Mouse (Mus musculus) embryonic fibroblast, embryonic 13.5 days (primary cell): ENCODE results near the gene Slc25a1.

ENCODE experiments used
- CTCF ChIP-seq: IDR thresholded peaks from 2 replicates; pipeline ENCODE4 v1.5.1; 2011; ENCODE audit warnings: mild to moderate bottlenecking, control low read depth, low read length, moderate library complexity, borderline replicate concordance; ENCODE audit not compliant: insufficient read depth
- POLR2A ChIP-seq: IDR thresholded peaks from 2 replicates; pipeline ENCODE4 v1.6.1; 2011; ENCODE audit warnings: low read depth, mild to moderate bottlenecking, control low read depth, low read length, moderate library complexity

DNA sequence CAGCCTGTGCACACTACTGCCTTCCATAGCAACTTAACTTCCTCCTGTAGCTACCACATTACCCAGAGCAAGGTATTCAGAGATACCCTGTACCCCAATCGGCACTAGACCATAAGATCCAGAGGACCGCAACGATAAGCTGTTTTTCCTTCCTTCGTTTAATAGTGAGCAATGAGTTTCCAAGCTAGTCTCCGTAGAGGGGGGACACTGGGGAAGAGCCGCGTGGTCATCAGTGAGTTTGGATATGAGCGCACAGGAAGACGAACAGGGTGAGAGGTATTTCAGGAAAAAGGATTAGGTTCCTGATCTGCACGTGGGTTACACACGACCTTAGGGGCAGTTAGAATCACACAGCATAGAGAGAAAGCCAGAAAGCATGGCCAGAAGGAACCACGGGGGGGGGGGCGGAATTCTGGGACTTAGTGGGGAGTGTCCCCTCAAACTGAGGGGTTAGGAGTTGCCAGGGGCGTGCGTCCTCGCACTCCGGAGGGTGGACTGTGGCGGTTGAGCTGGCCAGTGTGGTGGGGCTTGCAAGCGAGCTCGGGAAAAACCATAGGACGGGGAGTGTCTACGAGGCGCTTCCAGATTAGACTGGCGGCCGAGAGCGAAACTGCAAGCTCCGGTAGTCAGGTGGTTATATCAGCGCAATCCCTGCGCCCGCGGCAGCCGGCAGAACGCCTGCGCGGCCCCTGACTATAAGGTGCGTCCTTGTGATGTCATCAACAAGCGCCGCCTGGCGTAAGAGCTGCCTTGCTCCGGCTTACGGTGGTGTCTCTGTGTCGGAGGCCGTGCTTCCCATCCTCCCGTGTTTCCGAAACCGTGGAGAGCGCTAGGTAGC, 6.5 kb downstream of the Slc25a1 start:
- TF ChIP-seq CTCF (no peak), POLR2A (peak; percentile 90)
